Mouse (Mus musculus) limb, embryonic 14.5 days (tissue): Measurements from ENCODE around the gene Gtf2f1. TPM values are rescaled to one million over a fixed set of nuclear protein-coding genes. Genes with fewer than 3 reads are reported as not detected.

Source experiments
- ATAC-seq: fragments of 200-750 bp; cut with Nextera tagmentation; 2 replicates; pipeline ENCODE4 v1.8.0; 2017; ENCODE audit warnings: low read depth, moderate number of reproducible peaks, moderate TSS enrichment; ENCODE audit not compliant: low FRiP score
- DNase-seq: peaks from one replicate; pipeline ENCODE4 v3.0.0-alpha.2; 2015; ENCODE audit warnings: low spot score
- H3K27ac ChIP-seq: fragments of 300-500 bp; sonication (generic); replicated peaks from 2 replicates; pipeline ENCODE4 v1.5.1; 2014; ENCODE audit warnings: low read depth, mild to moderate bottlenecking, low read length, moderate library complexity, mixed read lengths
- H3K27me3 ChIP-seq: fragments of 300-500 bp; sonication (generic); 2 replicates; pipeline ENCODE4 v1.6.1; 2014; ENCODE audit warnings: low read length, mixed read lengths; ENCODE audit not compliant: control insufficient read depth, insufficient read depth
- H3K36me3 ChIP-seq: fragments of 300-500 bp; sonication (generic); 2 replicates; pipeline ENCODE4 v1.6.1; 2014; ENCODE audit warnings: mild to moderate bottlenecking, low read length, moderate library complexity, mixed read lengths; ENCODE audit not compliant: control insufficient read depth, insufficient read depth
- H3K4me1 ChIP-seq: fragments of 300-500 bp; sonication (generic); 2 replicates; pipeline ENCODE4 v1.6.1; 2014; ENCODE audit warnings: antibody characterized with exemption, low read length, mixed read lengths; ENCODE audit not compliant: control insufficient read depth, insufficient read depth
- H3K4me2 ChIP-seq: fragments of 300-500 bp; sonication (generic); replicated peaks from 2 replicates; pipeline ENCODE4 v1.6.1; 2014; ENCODE audit warnings: low read depth, mild to moderate bottlenecking, low read length, moderate library complexity; ENCODE audit not compliant: severe bottlenecking
- H3K4me3 ChIP-seq: fragments of 300-500 bp; sonication (generic); replicated peaks from 2 replicates; pipeline ENCODE4 v1.5.1; 2014; ENCODE audit warnings: low read length
- H3K9ac ChIP-seq: fragments of 300-500 bp; sonication (generic); 2 replicates; pipeline ENCODE4 v1.6.1; 2014; ENCODE audit warnings: mild to moderate bottlenecking, low read depth, low read length, moderate library complexity; ENCODE audit not compliant: severe bottlenecking
- H3K9me3 ChIP-seq: fragments of 300-500 bp; sonication (generic); 2 replicates; pipeline ENCODE4 v1.6.1; 2016; ENCODE audit warnings: low read length; ENCODE audit not compliant: control insufficient read depth
- POLR2A ChIP-seq: fragments of 200-500 bp; IDR thresholded peaks from 2 replicates; pipeline ENCODE4 v1.8.0; 2012; ENCODE audit warnings: inconsistent platforms, mild to moderate bottlenecking, moderate library complexity, borderline replicate concordance; ENCODE audit not compliant: insufficient read depth, insufficient read length; ENCODE audit errors: extremely low read depth
- WGBS: fragments of 180-500 bp; shearing (Covaris S2); extraction: QIAGEN DNeasy Blood & Tissue Kit; methylation state at CpG from one replicate; pipeline ENCODE4 v1.1.7; 2014; 5-methylcytosine and 5-hydroxymethylcytosine counted together
- polyA plus RNA-seq, 2 experiments: library from polyadenylated mRNA; depleted of rRNA in 1 of 2; stranded (reverse) in 1 of 2; unstranded in 1 of 2; fragments of >200 nt; fragmentation: Nextera tagmentation in 1 of 2; extraction: Ambion mirVana in 1 of 2; gene quantifications; 2 replicates each; pipeline versions ENCODE4 v1.2.1 to v1.2.3; 2012 to 2014

Gtf2f1 gene
- polyA plus RNA-seq, 2 experiments = 54.1 to 68.5 TPM

- Histone ChIP-seq H3K27ac (no peak overlapping the region), H3K9me3 (no peaks in the 10 kb centered on the region), H3K4me2 (peak overlapping the region; percentile 75; the same call in 1 of the 2 replicates), H3K27me3 (no peaks in the 10 kb centered on the region), H3K4me3 (no peak overlapping the region), H3K9ac (no peak overlapping the region), H3K36me3 (peaks cover 54% of the 10 kb centered on the region), H3K4me1 (peaks cover 8% of the 10 kb centered on the region; the same call in 1 of the 2 replicates)
- ATAC-seq = no peak
- WGBS = 67% methylated on average over 2 of the region's 2 CpGs
- no peak for TF ChIP-seq POLR2A
- DNase-seq = no peak
These were observed 14.6 kb downstream of the Gtf2f1 start for GRCm38 (mm10) chr17:56996506-56996905.

GRCm38 (mm10) chr17:56995046-56995445 is 16.0 kb downstream of the Gtf2f1 start:
- H3K27me3 ChIP-seq = no peaks in the 10 kb centered on the region
- peaks cover 57% of the 10 kb centered on the region for H3K36me3 ChIP-seq
- 91% methylated on average over 8 of the region's 8 CpGs for WGBS
- H3K9ac ChIP-seq = no peak overlapping the region
- no peak overlapping the region for H3K4me2 ChIP-seq
- H3K4me3 ChIP-seq = no peak overlapping the region
- no peaks in the 10 kb centered on the region for H3K9me3 ChIP-seq
- no peak for TF ChIP-seq POLR2A
- H3K27ac ChIP-seq = no peak overlapping the region
- ATAC-seq (no peak), DNase-seq (no peak)
- H3K4me1 ChIP-seq = peaks cover 14% of the 10 kb centered on the region; the same call in 1 of the 2 replicates

- no peak for TF ChIP-seq POLR2A
- no peak overlapping the region for H3K27ac ChIP-seq
- peak overlapping the region; percentile 91 for H3K4me3 ChIP-seq
- peaks cover 42% of the 10 kb centered on the region for H3K36me3 ChIP-seq
- H3K9me3 ChIP-seq = no peaks in the 10 kb centered on the region
- H3K9ac ChIP-seq = peak overlapping the region; percentile 87
- H3K27me3 ChIP-seq = no peaks in the 10 kb centered on the region
- DNase-seq = no peak
- no peak for ATAC-seq
- 71% methylated on average over 2 of the region's 2 CpGs for WGBS
- H3K4me1 ChIP-seq = peaks cover 5% of the 10 kb centered on the region; the same call in 1 of the 2 replicates
- peak overlapping the region; percentile 86 for H3K4me2 ChIP-seq
These were observed 20.1 kb downstream of the Gtf2f1 start for GRCm38 (mm10) chr17:56990966-56991365.

- peaks cover 5% of the 10 kb centered on the region; the same call in 1 of the 2 replicates for H3K4me1 ChIP-seq
- H3K4me3 ChIP-seq = peak within 1 kb of the TSS; percentile 91
- peaks cover 35% of the 10 kb centered on the region for H3K36me3 ChIP-seq
- peak within 1 kb of the TSS; percentile 87 for H3K9ac ChIP-seq
- TF ChIP-seq POLR2A = peak; percentile 93
- H3K27me3 ChIP-seq = no peaks in the 10 kb centered on the region
- under 1% methylated on average over 52 of the region's 52 CpGs for WGBS
- H3K9me3 ChIP-seq = no peaks in the 10 kb centered on the region
- H3K4me2 ChIP-seq = peak within 1 kb of the TSS; percentile 86
- DNase-seq (peak; percentile 96), ATAC-seq (peak; percentile 97)
- H3K27ac ChIP-seq = peak within 1 kb of the TSS; percentile 55; the same call in 1 of the 2 replicates
These were observed 20.9 kb downstream of the Gtf2f1 start, which contains the start of gene Clpp for GRCm38 (mm10) chr17:56990115-56990746. Gene Clpp, plus strand, starts transcription at chr17:56990305.

- Histone ChIP-seq H3K27ac (peak overlapping the region; percentile 55; the same call in 1 of the 2 replicates), H3K9ac (peak overlapping the region; percentile 87), H3K4me1 (peaks cover 5% of the 10 kb centered on the region; the same call in 1 of the 2 replicates), H3K4me3 (peak overlapping the region; percentile 91), H3K36me3 (peaks cover 29% of the 10 kb centered on the region), H3K9me3 (no peaks in the 10 kb centered on the region), H3K4me2 (peak overlapping the region; percentile 86), H3K27me3 (no peaks in the 10 kb centered on the region)
- ATAC-seq = peak; percentile 93
- WGBS = 4% methylated on average over 25 of the region's 25 CpGs
- peak; percentile 90 for DNase-seq
- no peak for TF ChIP-seq POLR2A
These were observed 21.5 kb downstream of the Gtf2f1 start for GRCm38 (mm10) chr17:56989467-56990114.
